Mouse (Mus musculus): ENCODE measurements at regions not wholly inside any gene's neighbourhood (a gene's known extent, or its start where the extent isn't known, plus 50 kb on each side); places are given as distances from the start of the nearest gene placed in this dataset.
A peak's percentile ranks its signal among the peaks of the same experiment; 100 is the strongest.

DNA sequence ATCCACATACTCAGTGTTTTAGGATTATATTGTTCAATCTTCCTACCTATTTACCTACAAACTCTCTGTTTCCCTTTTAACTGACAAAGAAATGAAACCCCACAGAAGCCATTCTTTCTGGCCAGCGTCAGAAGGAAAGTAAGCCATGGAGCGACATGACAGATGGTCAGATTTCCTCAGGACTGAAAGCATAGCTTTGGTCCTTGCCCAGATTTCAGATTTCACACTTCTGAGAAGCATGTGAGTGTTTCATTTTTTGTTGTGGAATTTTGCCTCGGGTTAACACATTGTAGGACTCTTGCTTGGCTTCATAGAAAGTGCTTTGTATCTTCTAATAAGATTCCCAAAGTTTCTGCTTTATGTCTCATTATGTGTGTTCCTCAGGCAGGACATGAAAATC lies 739.7 kb downstream of the Utrn start:
- H3K27ac ChIP-seq = no peak overlapping the region

DNA sequence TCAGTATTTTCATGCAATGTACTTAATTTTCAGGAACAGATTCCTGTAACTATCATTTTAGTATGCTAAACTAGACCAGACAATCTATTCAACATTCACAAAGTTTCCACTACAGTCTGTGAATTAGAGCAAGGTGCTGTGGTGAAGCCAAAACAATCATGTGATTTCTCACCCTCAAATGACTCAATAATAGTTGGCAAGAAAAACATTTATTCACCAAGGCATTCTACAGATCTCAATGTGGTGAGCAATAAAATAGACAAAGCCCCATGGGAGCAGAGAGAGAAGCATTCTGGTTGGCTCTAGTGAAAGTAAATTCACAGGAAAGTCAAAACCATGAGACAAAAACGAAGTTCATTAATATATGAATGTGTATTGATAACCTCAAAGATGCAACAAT lies 724.5 kb downstream of the Utrn start:
- Histone ChIP-seq H3K27ac (no peak overlapping the region), H3K4me3 (no peak overlapping the region)
- no peak for DNase-seq (ENCODE audit: low spot score in 2 of 2)
- no peak for TF ChIP-seq CTCF (conservative IDR thresholded peaks at IDR 0.05)

More for the DNA sequence above, 739.7 kb downstream of the Utrn start:
- DNase-seq (ENCODE audit: low spot score in 2 of 2) = no peak
- no peak for TF ChIP-seq CTCF (conservative IDR thresholded peaks at IDR 0.05)
- no peak overlapping the region for H3K4me3 ChIP-seq

DNA sequence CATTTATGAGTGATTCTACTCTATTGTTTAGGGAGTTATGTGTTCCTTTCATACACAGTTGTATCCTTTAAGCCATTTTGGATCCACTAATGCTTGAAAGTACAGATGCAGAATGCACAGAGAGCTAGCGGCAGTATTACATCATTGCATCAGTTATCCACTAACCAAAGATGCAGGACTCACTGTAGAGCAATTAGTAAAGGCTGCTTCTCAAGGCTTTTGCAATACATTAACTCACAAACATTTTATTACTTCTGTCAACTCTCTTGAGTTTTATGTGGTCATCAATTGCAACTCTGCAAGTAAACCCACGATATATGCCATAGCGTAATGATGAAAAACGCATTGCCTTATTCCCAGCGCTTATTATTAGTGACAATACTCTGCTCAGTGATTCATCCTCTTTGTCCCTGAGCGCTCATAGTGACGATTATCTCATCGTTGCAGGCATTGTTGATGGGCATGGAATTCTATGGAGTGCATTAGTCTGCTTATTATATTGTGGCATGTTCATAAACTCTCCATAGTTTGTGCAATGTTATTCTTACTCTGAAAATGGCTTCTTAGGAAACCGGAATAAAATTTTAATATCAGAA lies 722.1 kb downstream of the Utrn start:
- Histone ChIP-seq H3K27ac (no peak overlapping the region), H3K4me3 (no peak overlapping the region)
- no peak for DNase-seq (ENCODE audit: low spot score in 2 of 2)
- no peak for TF ChIP-seq CTCF (conservative IDR thresholded peaks at IDR 0.05)

DNA sequence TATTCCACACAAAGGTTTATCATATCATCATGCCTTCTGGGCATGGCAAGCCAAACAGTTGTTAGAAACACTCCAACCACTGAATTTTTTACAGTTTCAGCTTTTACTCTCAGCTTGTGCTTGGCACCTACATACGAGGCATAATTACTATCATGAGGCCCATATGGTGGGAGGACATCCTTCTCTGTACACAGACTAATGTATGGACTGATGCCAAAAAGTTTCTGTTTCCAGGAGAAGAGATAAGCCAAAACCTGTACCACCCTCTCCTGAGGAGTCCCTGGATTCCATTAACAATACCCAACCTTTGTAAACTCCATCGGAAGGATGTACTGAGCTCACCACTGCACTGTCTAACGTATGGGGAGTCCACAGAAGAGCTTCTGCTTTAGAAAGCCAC lies 698.9 kb downstream of the Utrn start:
- no peak for TF ChIP-seq CTCF (conservative IDR thresholded peaks at IDR 0.05)
- no peak overlapping the region for H3K4me3 ChIP-seq
- H3K27ac ChIP-seq = no peak overlapping the region
- no peak for DNase-seq (ENCODE audit: low spot score in 2 of 2)

DNA sequence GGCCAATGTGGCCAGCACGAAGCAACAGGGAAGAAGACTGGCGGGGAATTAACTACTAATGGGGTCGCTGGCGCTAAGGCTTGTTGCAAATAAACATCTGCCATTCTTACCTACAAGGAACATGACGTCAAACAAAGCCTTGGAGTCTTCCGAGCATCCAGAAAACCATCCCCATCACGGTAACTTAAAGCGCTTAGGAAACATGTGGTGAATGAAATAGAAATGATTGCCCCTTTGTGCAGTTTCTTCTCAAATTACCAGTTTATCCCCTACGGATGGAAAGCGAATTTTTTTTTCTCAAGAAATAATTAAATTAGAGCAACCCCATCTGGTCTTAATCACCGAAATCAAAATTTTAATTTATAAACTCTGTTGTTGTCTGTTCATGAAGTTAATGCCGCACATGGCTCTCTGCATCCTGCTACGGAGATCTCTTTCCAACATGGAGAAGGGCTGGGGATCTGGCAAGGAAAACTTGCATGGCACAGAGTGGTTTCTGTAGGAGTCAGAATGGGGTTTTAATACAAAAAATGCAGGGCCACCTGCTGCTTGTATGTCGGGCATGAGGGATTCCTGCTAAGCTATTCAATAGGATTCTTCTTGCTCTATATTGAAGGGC lies 694.9 kb downstream of the Utrn start:
- TF ChIP-seq CTCF (conservative IDR thresholded peaks at IDR 0.05) = no peak
- DNase-seq (ENCODE audit: low spot score in 2 of 2) = peak in 1 of 2 experiments; percentile 7
- Histone ChIP-seq H3K4me3 (no peak overlapping the region), H3K27ac (no peak overlapping the region)

DNA sequence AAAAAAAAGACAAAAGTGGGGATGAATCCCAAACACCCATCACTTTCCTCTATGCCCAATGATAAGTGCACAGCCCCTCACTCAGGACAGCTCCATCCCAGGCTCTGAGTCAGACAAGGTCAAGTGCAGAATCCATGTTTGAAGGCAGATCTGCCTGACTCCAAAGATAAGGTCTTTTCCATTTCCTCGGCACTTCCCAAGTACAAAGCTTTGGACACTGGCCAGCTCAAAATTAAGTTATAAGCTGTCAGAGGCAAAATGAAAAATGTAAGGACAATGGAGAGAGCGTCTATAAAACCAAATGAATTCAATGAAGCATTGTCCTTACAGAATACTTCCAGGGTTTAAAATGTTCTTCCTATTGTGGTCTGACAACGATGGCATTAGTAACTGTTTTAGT lies 694.0 kb downstream of the Utrn start:
- Histone ChIP-seq H3K27ac (no peak overlapping the region), H3K4me3 (no peak overlapping the region)
- no peak for TF ChIP-seq CTCF (conservative IDR thresholded peaks at IDR 0.05)
- no peak for DNase-seq (ENCODE audit: low spot score in 2 of 2)

DNA sequence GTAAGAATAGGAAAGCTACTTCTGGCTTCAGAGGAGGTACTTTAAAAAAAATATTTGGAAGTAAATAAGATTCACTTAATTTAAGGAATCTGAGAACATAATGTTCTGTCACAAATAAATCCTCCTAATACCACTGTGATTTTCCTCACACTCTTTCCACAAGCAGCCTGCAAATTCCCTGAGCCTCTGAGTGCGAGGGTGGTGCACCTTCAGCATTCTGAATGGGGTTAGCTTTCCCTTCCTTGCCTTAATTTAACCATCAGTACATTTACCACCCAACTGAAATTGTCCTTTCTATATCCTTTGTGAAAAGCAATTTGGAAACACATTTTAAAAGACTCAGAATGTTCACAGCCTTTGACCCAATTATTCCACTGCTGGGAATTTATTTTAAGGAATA lies 691.7 kb downstream of the Utrn start:
- no peak for DNase-seq (ENCODE audit: low spot score in 2 of 2)
- no peak overlapping the region for H3K27ac ChIP-seq
- no peak for TF ChIP-seq CTCF (conservative IDR thresholded peaks at IDR 0.05)

DNA sequence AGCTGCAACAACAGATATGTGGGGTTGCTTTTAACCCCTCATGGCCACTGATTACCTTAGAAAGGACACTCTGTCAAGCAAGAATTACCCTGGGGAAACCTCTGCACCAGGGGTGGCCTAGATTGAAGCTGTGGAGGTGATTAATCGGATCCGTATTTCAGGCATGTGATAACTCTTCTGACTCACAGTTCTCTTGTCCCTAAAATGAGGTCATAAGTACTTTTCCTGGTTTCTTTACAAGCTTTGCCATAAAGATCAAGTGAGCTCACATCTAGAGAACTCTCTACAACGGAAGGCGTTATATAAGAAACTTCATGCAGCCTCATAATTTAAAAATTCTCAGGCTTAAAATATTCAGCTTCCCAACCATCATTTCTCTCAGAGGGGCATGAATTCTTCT lies 688.2 kb downstream of the Utrn start:
- Histone ChIP-seq H3K4me3 (no peak overlapping the region), H3K27ac (no peak overlapping the region)
- no peak for DNase-seq (ENCODE audit: low spot score in 2 of 2)
- TF ChIP-seq CTCF (conservative IDR thresholded peaks at IDR 0.05) = no peak

More for the DNA sequence above, 691.7 kb downstream of the Utrn start:
- H3K4me3 ChIP-seq = no peak overlapping the region

DNA sequence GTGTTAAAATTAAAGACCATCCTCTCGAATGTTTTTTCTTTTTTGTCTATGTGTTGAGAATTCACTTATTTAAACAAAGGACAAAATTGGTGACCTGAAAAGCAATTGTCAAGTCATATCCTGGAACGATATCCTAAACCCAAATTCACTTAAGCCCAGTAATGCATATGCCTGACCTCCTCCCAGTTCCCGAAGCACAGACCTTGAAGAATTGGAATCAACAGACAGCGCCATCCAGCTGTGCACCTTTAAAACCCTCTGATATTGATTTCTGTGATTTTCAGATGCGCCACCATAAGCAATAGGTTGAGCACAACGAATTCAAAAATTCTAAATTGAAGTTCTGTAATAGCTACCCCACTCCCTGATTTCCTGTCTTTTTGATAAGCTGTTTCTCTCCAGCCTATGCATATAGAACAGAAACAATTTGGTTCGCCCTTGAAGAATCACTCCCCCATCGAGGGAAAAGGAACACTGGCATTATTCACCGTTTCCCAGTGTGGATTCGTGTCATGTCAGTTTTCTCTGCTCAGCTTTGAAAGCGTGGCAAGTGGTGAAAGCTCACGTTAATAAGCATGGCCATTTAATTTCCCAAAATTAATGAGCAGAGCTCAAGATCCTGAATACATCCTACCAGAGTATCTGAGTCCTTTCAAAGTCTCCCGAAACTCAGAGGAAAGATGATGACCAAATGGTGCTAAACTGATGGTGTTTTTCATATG lies 682.1 kb downstream of the Utrn start:
- Histone ChIP-seq H3K4me3 (peak overlapping the region; percentile 23; the same call in 1 of the 2 replicates), H3K27ac (no peak overlapping the region)
- no peak for DNase-seq (ENCODE audit: low spot score in 2 of 2)
- TF ChIP-seq CTCF (conservative IDR thresholded peaks at IDR 0.05) = no peak

DNA sequence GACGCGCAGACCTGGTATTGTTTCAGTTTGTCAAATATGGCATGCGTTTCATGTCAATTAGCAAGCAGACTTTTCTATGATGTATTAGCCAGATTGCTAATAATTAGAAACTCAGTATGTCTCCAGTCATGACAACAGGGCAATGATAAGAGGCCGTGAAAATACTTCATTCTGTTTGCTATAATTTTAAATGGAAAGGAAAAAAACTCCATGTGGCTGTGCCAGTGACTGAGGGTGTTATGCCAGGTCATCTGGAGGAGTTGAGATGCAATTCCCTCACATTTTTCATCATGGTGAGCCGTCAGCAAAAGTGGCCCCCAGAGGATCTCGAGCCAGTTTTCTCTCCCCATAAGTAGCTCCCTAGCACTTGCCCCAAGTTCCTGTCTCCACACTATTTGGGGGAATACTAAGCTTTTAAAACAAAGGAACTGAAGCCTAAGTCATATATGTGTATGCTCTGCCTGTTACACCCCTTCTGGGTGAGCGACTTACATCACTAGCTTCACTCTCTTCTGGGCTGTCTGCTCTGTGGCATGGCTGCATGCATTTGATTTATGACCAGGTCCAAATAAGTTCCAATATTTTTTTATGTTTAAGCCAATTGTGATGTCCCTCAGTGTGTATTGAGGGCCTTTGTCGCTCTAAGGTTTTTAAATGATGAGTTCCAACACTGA lies 681.4 kb downstream of the Utrn start:
- Histone ChIP-seq H3K27ac (no peak overlapping the region), H3K4me3 (peak overlapping the region; percentile 23; the same call in 1 of the 2 replicates)
- no peak for DNase-seq (ENCODE audit: low spot score in 2 of 2)
- TF ChIP-seq CTCF (conservative IDR thresholded peaks at IDR 0.05) = no peak

DNA sequence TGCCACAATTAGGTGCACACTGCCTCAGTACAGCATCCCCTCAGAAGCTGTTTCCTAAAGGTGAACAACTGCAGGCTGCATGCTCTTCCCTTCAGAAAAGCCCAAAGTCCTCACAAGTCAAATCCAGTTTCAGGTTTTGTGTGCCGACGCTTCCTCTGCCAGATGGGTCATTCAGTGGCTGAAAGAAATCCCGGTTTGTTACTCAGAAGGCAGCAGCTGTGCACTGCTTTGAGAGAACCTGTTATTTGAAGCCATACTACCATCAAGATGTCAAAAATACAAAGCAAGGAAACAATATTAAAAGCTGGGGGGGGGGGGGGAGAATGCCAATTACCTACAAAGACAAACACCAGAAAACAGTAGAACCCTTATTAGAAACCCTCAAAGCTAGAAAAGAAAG lies 678.7 kb downstream of the Utrn start:
- no peak overlapping the region for H3K4me3 ChIP-seq
- no peak for DNase-seq (ENCODE audit: low spot score in 2 of 2)
- no peak overlapping the region for H3K27ac ChIP-seq
- no peak for TF ChIP-seq CTCF (conservative IDR thresholded peaks at IDR 0.05)

DNA sequence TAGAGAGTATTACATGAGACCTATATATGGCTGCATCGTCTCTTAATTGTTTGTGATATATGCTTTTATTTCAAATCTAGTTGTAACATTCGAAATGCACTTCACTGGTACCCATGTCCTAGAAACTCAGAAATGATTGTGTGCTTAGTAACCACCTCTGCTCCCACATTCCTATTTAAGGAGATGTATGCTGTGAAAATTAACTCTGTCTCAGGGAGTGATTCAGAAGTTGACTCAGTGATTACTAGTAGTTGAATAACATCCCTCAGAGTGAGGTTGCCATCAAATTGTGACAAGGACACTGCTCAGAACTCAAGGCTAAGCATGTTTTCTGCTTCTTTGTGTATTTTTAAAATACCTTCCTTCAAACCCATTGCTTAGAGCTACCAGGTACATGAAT lies 661.9 kb downstream of the Utrn start:
- no peak for TF ChIP-seq CTCF (conservative IDR thresholded peaks at IDR 0.05)
- DNase-seq (ENCODE audit: low spot score in 2 of 2) = no peak
- Histone ChIP-seq H3K4me3 (no peak overlapping the region), H3K27ac (no peak overlapping the region)

DNA sequence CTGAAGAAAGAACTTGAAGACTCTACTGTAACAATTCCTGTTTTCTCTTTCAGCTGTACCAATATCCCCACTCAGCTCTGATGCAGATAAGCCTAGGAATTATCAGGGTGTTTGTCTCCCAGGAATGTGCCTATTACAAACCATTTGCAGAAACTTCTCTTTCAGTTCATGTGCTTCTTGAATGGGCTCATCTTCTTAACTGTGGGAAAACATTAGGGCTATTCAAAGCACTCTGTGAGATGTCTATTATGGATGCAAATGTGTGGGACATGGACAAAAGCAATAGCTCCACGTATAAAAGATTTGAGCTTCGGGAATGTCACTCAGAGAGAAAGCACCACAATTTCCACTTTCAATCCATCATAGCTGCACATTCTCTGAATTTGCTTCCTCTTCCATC lies 659.0 kb downstream of the Utrn start:
- H3K27ac ChIP-seq = no peak overlapping the region
- TF ChIP-seq CTCF (conservative IDR thresholded peaks at IDR 0.05) = no peak
- H3K4me3 ChIP-seq = no peak overlapping the region
- DNase-seq (ENCODE audit: low spot score in 2 of 2) = no peak
